Mouse (Mus musculus): ENCODE results near the gene Nmt1.

Gene Nmt1

GRCm38 (mm10) chr11:102992940-102993339 lies 35.0 kb upstream of the Nmt1 start:
- Histone ChIP-seq H3K9me3 (ENCODE audit: low read length) (no peaks in the 10 kb centered on the region), H3K36me3 (ENCODE audit: insufficient read depth, low read length) (peaks cover 44% of the 10 kb centered on the region), H3K4me3 (replicated peaks; ENCODE audit: low read length) (no peak overlapping the region), H3K4me1 (replicated peaks; ENCODE audit: low read depth, low read length) (peaks cover 67% of the 10 kb centered on the region), H3K27me3 (ENCODE audit: insufficient read depth, low read length) (peaks cover 45% of the 10 kb centered on the region)
- peak; percentile 74 for TF ChIP-seq CTCF (conservative IDR thresholded peaks at IDR 0.05; ENCODE audit: low read length)
- no peak for TF ChIP-seq NANOG (IDR thresholded peaks at IDR 0.05; ENCODE audit: borderline replicate concordance, low read length)

DNA sequence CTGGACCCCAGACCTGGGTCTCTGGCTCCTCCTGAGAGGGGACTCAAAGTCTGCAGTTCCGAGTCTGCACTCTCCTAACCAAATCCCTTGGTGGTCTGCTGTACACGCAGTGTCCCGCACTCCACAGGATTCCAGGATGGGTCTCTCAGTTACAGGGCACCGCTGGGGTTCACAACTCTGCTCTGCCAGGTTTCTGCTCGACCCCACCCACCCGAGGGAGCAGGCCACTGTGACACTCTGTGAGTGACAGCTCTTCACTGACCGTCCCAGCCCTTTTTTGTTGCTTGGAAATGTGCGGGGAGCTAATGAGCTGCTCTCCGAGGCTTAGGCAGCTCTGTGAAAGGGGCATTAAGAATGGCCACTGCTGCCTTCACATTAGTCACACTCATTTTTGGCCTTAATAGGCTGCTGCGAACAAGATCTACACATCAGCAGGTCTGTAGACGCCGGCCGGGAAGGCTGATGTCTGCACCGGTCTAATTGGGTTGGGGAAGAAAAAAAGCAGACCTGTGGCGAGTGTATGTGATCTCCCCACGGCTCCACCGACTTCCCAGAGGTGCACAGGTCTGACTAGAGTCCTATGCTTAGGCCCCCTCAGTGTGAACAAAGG lies 34.5 kb upstream of the Nmt1 start:
- Histone ChIP-seq H3K4me1 (replicated peaks; ENCODE audit: low read depth, low read length) (peaks cover 71% of the 10 kb centered on the region), H3K27me3 (ENCODE audit: insufficient read depth, low read length) (peaks cover 39% of the 10 kb centered on the region)
- TF ChIP-seq NANOG (IDR thresholded peaks at IDR 0.05; ENCODE audit: borderline replicate concordance, low read length) (no peak), CTCF (conservative IDR thresholded peaks at IDR 0.05; ENCODE audit: low read length) (no peak), POU5F1 (IDR thresholded peaks at IDR 0.05; ENCODE audit: borderline replicate concordance, low read length) (no peak)

DNA sequence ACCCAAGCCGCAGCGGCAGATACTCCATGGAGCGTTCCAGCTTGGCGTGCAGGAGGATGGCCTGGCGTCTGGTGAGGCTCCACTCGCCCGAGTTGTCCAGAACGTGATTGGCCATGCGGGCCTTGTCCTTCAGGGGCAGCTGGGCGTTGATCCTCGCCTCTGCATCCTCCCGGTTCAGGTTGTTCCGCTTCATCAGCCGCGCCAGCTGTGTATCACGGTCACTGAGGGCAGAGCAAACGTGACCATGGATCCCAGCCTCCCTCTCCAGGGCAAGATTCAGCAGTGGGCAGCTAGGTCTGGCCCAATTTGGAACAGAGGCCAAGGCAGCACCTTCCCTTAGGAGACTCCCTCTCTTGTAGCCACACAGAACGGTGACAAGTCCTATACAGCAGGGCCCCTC lies 33.0 kb upstream of the Nmt1 start:
- Histone ChIP-seq H3K9me3 (ENCODE audit: low read length) (no peaks in the 10 kb centered on the region), H3K27me3 (ENCODE audit: insufficient read depth, low read length) (peaks cover 25% of the 10 kb centered on the region), H3K36me3 (ENCODE audit: insufficient read depth, low read length) (peaks cover 64% of the 10 kb centered on the region), H3K4me1 (replicated peaks; ENCODE audit: low read depth, low read length) (peaks cover 73% of the 10 kb centered on the region), H3K4me3 (replicated peaks; ENCODE audit: low read length) (peak overlapping the region; percentile 17; the same call in 1 of the 2 replicates)
- no peak for TF ChIP-seq NANOG (IDR thresholded peaks at IDR 0.05; ENCODE audit: borderline replicate concordance, low read length)
- no peak for TF ChIP-seq POU5F1 (IDR thresholded peaks at IDR 0.05; ENCODE audit: borderline replicate concordance, low read length)
- no peak for TF ChIP-seq CTCF (conservative IDR thresholded peaks at IDR 0.05; ENCODE audit: low read length)

More for the DNA sequence above, 34.5 kb upstream of the Nmt1 start:
- no peak overlapping the region for H3K4me3 ChIP-seq (replicated peaks; ENCODE audit: low read length)
- H3K36me3 ChIP-seq (ENCODE audit: insufficient read depth, low read length), result peaks cover 50% of the 10 kb centered on the region
- no peaks in the 10 kb centered on the region for H3K9me3 ChIP-seq (ENCODE audit: low read length)

- H3K4me1 ChIP-seq (replicated peaks; ENCODE audit: low read depth, low read length), result peaks cover 70% of the 10 kb centered on the region
- H3K9me3 ChIP-seq (ENCODE audit: low read length), result no peaks in the 10 kb centered on the region
- no peak overlapping the region for H3K4me3 ChIP-seq (replicated peaks; ENCODE audit: low read length)
- peaks cover 79% of the 10 kb centered on the region for H3K36me3 ChIP-seq (ENCODE audit: insufficient read depth, low read length)
- no peak for TF ChIP-seq POU5F1 (IDR thresholded peaks at IDR 0.05; ENCODE audit: borderline replicate concordance, low read length)
- no peak for TF ChIP-seq CTCF (conservative IDR thresholded peaks at IDR 0.05; ENCODE audit: low read length)
- TF ChIP-seq NANOG (IDR thresholded peaks at IDR 0.05; ENCODE audit: borderline replicate concordance, low read length), result no peak
- peaks cover 12% of the 10 kb centered on the region for H3K27me3 ChIP-seq (ENCODE audit: insufficient read depth, low read length)
These were observed 31.6 kb upstream of the Nmt1 start for GRCm38 (mm10) chr11:102996385-102996784.

DNA sequence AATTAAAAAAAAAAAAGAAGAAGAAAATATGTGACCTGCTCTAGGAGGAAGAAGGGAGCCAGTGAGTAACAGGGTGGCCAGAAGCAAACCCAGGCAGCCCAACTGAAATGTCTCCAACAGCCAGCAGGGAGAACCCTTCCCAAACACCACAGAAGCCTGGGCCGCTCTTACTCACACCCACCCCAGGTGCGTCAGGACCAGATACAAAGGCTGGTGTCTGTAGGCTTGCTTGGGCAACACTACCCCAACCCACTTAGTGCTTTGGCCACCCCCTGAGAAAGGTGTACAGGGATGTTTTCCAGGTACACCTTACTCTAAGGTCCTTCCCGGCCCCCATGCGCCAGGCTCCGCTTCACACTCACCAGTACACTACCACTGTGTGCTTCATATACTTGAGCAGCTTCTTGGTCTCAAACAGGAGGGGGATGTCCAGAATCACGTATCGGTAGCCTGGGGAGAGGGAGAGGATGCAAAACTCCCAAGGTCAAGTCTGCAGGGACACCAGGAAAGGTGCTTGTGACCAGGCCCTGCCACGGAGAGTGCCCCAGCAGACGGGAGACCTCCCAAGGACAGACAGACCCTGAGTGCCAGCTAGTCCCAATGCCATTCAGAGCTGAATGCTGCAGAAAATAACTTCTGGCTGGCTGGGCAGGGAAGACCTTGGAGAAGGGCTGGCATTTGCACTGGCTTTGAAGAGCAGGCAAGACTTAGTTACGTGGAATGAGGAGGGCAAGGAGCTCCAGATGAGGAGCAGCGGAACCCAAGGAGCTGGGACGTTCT lies 30.8 kb upstream of the Nmt1 start:
- no peak for TF ChIP-seq POU5F1 (IDR thresholded peaks at IDR 0.05; ENCODE audit: borderline replicate concordance, low read length)
- TF ChIP-seq NANOG (IDR thresholded peaks at IDR 0.05; ENCODE audit: borderline replicate concordance, low read length), result no peak
- TF ChIP-seq CTCF (conservative IDR thresholded peaks at IDR 0.05; ENCODE audit: low read length), result no peak
- Histone ChIP-seq H3K9me3 (ENCODE audit: low read length) (no peaks in the 10 kb centered on the region), H3K27me3 (ENCODE audit: insufficient read depth, low read length) (peaks cover 4% of the 10 kb centered on the region), H3K36me3 (ENCODE audit: insufficient read depth, low read length) (peaks cover 80% of the 10 kb centered on the region), H3K4me3 (replicated peaks; ENCODE audit: low read length) (no peak overlapping the region), H3K4me1 (replicated peaks; ENCODE audit: low read depth, low read length) (peaks cover 63% of the 10 kb centered on the region)

- TF ChIP-seq NANOG (IDR thresholded peaks at IDR 0.05; ENCODE audit: borderline replicate concordance, low read length), result no peak
- TF ChIP-seq CTCF (conservative IDR thresholded peaks at IDR 0.05; ENCODE audit: low read length), result no peak
- TF ChIP-seq POU5F1 (IDR thresholded peaks at IDR 0.05; ENCODE audit: borderline replicate concordance, low read length), result no peak
- Histone ChIP-seq H3K9me3 (ENCODE audit: low read length) (no peaks in the 10 kb centered on the region), H3K4me3 (replicated peaks; ENCODE audit: low read length) (no peak overlapping the region), H3K27me3 (ENCODE audit: insufficient read depth, low read length) (no peaks in the 10 kb centered on the region), H3K4me1 (replicated peaks; ENCODE audit: low read depth, low read length) (peaks cover 63% of the 10 kb centered on the region), H3K36me3 (ENCODE audit: insufficient read depth, low read length) (peaks cover 83% of the 10 kb centered on the region)
These were observed 29.8 kb upstream of the Nmt1 start for GRCm38 (mm10) chr11:102998254-102998576.

DNA sequence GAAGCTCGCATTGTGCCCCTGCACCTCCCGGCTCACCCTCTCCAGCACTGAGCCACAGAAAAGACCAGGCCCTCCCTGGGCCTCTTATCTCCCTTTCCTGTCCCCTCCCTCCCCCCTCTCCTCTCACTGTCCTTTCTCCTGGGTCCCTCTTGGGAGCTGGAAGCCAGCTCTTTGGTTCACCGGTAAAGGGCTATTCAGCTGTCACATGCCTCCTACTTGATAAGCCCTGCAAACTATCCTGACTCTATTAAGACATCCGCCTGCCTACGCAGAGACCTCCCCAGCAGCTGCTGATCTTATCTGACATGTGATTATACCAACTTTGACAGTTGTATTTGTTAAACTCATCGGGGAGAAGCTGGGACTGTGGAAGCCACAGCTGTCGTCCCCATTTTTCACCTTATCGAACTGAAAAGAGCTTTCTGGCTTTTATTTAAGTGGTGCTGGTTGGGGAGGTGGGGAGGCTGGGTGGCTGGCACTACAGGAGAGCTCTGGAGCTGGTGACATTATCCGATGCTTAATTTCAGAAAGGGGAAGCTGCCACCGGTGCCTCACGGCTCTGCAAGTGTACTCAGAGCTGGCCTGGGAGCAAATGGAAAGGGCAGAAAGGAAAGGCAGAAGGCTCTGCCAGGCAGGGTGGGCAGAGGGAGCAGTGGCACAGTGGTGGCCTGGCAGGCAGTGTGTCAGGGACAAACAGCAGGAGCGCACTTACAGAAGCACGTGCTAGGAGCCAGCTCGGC lies 29.2 kb upstream of the Nmt1 start:
- Histone ChIP-seq H3K27me3 (ENCODE audit: insufficient read depth, low read length) (no peaks in the 10 kb centered on the region), H3K9me3 (ENCODE audit: low read length) (no peaks in the 10 kb centered on the region), H3K4me3 (replicated peaks; ENCODE audit: low read length) (no peak overlapping the region), H3K36me3 (ENCODE audit: insufficient read depth, low read length) (peaks cover 81% of the 10 kb centered on the region), H3K4me1 (replicated peaks; ENCODE audit: low read depth, low read length) (peaks cover 63% of the 10 kb centered on the region)
- TF ChIP-seq NANOG (IDR thresholded peaks at IDR 0.05; ENCODE audit: borderline replicate concordance, low read length) (no peak), CTCF (conservative IDR thresholded peaks at IDR 0.05; ENCODE audit: low read length) (no peak), POU5F1 (IDR thresholded peaks at IDR 0.05; ENCODE audit: borderline replicate concordance, low read length) (no peak)

DNA sequence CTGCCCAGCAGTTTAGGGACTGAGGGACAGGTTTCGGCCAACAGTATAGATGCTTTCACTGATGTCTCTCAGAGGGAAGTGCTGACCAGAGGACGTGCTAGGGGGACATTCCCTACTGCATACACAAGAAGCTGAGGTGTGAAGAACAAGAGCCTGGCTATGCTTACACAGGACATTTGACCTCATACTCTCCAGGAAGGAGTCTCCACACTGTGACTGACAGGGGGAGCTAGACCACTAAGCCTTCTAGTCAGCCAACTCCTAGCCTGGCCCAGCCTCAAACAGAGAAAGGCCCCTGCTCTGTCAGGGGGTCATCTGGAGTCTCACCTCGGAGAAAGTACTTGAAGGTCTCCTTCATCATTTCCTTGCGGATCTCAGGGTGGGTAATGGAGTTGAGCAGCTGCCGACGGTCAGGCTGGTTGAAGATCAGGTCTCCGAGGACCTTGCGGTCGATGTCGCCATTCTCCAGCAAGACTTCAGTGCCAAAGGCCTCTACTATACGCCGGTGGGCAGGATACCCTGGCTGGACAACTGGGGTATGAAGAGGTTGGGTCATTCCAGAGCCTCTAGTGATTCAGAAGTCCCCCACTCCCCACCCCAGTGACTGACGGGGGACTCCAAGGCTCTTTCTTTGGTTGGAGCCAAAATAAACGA lies 28.5 kb upstream of the Nmt1 start:
- H3K36me3 ChIP-seq (ENCODE audit: insufficient read depth, low read length), result peaks cover 78% of the 10 kb centered on the region
- TF ChIP-seq POU5F1 (IDR thresholded peaks at IDR 0.05; ENCODE audit: borderline replicate concordance, low read length) (no peak), NANOG (IDR thresholded peaks at IDR 0.05; ENCODE audit: borderline replicate concordance, low read length) (no peak), CTCF (conservative IDR thresholded peaks at IDR 0.05; ENCODE audit: low read length) (no peak)
- no peaks in the 10 kb centered on the region for H3K27me3 ChIP-seq (ENCODE audit: insufficient read depth, low read length)
- H3K9me3 ChIP-seq (ENCODE audit: low read length), result no peaks in the 10 kb centered on the region
- H3K4me1 ChIP-seq (replicated peaks; ENCODE audit: low read depth, low read length), result peaks cover 61% of the 10 kb centered on the region
- no peak overlapping the region for H3K4me3 ChIP-seq (replicated peaks; ENCODE audit: low read length)

All from E14TG2a.4 (cell line).